Mouse (Mus musculus) olfactory bulb, adult 2 months (tissue): Measurements from ENCODE around the gene Cfap99. TPM values are rescaled to one million over a fixed set of nuclear protein-coding genes. Genes with fewer than 3 reads are reported as not detected.

Source experiments
- H3K27ac ChIP-seq: fragments of 200-500 bp; 2 replicates; pipeline ENCODE4 v1.5.1; 2012; ENCODE audit warnings: low read depth, low read length; ENCODE audit not compliant: insufficient read depth
- H3K4me1 ChIP-seq: fragments of 200-500 bp; 2 replicates; pipeline ENCODE4 v1.6.1; 2012; ENCODE audit warnings: low read length; ENCODE audit not compliant: control insufficient read depth, insufficient read depth
- H3K4me3 ChIP-seq: fragments of 200-500 bp; 2 replicates; pipeline ENCODE4 v1.5.1; 2012; ENCODE audit warnings: mild to moderate bottlenecking, low read depth, low read length, moderate library complexity; ENCODE audit not compliant: insufficient read depth
- CTCF ChIP-seq: fragments of 200-500 bp; IDR thresholded peaks from 2 replicates; pipeline ENCODE4 v1.5.1; 2012; ENCODE audit warnings: low read depth, mild to moderate bottlenecking, low read length, moderate library complexity; ENCODE audit not compliant: insufficient read depth
- POLR2A ChIP-seq: fragments of 200-500 bp; IDR thresholded peaks from 2 replicates; pipeline ENCODE4 v1.6.1; 2012; ENCODE audit warnings: mild to moderate bottlenecking, low read depth, low read length, moderate library complexity; ENCODE audit not compliant: insufficient read depth
- WGBS: fragments of 180-500 bp; shearing (Covaris S2); methylation state at CpG from one replicate; pipeline ENCODE4 v1.1.7; 2018; 5-methylcytosine and 5-hydroxymethylcytosine counted together
- polyA plus RNA-seq: library from polyadenylated mRNA; stranded (reverse); fragments of >200 nt; gene quantifications from 2 replicates; pipeline ENCODE4 v1.2.4, GENCODE M21; 2012; ENCODE audit warnings: low replicate concordance; ENCODE audit not compliant: missing spikeins, insufficient read depth, insufficient read length

Cfap99 gene
- polyA plus RNA-seq, result not detected in 2 replicates

DNA sequence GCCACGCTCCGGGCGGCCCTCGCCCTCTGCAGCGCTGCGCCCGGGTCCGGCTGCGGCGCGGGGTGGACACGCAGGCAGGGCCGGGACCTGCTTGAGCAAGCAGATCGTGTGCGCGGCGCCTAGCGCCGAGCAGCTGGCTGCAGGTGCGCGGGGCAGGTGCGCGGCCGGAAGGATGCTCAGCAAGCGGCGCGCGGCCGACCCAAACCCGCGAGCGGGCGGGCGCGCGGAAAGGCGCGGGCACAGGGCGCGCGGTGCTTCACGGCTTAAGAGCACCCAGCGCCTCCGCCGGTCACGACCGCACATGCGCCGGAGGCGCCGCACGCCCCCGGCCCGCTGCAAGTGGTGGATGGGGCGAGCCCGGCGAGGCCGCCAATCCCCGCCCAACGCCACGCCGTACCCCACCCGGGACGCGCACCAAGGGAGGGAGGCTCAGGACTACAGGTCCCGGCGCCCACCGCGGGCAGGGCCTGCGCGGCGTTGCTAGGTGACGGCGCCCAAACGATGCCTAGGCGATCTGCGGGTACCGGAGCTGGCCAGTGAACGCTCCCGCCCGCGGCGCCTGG lies at the start of gene Cfap99, which contains the start of gene Zfyve28:
Gene Cfap99 (plus strand): TSS at position 447 of the 563 bp plus-strand sequence.
Gene Zfyve28 (minus strand): TSS at position 296 of the 563 bp plus-strand sequence.
- TF ChIP-seq POLR2A (peak; percentile 92), CTCF (no peak)
- peak within 1 kb of the TSS; percentile 47 for H3K27ac ChIP-seq
- peak within 1 kb of the TSS; percentile 64 for H3K4me3 ChIP-seq
- peaks cover 10% of the 10 kb centered on the region for H3K4me1 ChIP-seq
- under 1% methylated on average over 82 of the region's 83 CpGs for WGBS

- WGBS, result 8% methylated on average over 15 of the region's 15 CpGs
- no peak for TF ChIP-seq CTCF
- no peak for TF ChIP-seq POLR2A
- Histone ChIP-seq H3K27ac (peak overlapping the region; percentile 99), H3K4me3 (no peak overlapping the region), H3K4me1 (peaks cover 27% of the 10 kb centered on the region)
Measured at GRCm38 (mm10) chr5:34242224-34242963, 46.0 kb upstream of the Cfap99 start.

DNA sequence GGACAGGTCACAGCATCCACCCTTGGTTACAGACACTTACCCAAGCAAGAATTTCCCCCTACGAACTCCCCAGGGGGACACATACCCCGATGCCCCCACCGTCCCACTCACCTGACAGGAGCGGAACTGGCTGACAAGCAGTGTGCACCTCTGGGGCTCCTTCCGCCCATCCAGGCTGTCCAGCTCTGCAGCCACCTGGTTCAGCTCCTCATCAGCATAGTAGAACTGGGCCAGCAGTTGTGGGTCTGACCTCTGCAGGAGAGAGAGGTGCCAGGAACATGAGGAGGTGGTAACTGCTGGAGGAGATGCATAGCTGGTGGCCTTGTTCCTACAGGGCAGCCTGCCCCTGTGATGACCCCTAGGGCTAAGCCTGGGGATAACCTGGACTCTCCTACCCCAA lies 45.3 kb upstream of the Cfap99 start:
- whole genome bisulfite sequencing, result 90% methylated on average over 5 of the region's 5 CpGs
- Histone ChIP-seq H3K4me3 (no peak overlapping the region), H3K27ac (peak overlapping the region; percentile 99), H3K4me1 (peaks cover 24% of the 10 kb centered on the region)
- TF ChIP-seq CTCF (no peak), POLR2A (no peak)

- Histone ChIP-seq H3K4me3 (no peak overlapping the region), H3K27ac (no peak overlapping the region), H3K4me1 (peaks cover 41% of the 10 kb centered on the region)
- no peak for TF ChIP-seq POLR2A
- no peak for TF ChIP-seq CTCF
- whole genome bisulfite sequencing, result 92% methylated on average over 3 of the region's 3 CpGs
Measured at GRCm38 (mm10) chr5:34246443-34246842, 42.0 kb upstream of the Cfap99 start.

GRCm38 (mm10) chr5:34249132-34249531 lies 39.3 kb upstream of the Cfap99 start:
- 88% methylated on average over 4 of the region's 4 CpGs for WGBS
- peaks cover 38% of the 10 kb centered on the region for H3K4me1 ChIP-seq
- H3K4me3 ChIP-seq, result no peak overlapping the region
- TF ChIP-seq POLR2A (no peak), CTCF (no peak)
- no peak overlapping the region for H3K27ac ChIP-seq

DNA sequence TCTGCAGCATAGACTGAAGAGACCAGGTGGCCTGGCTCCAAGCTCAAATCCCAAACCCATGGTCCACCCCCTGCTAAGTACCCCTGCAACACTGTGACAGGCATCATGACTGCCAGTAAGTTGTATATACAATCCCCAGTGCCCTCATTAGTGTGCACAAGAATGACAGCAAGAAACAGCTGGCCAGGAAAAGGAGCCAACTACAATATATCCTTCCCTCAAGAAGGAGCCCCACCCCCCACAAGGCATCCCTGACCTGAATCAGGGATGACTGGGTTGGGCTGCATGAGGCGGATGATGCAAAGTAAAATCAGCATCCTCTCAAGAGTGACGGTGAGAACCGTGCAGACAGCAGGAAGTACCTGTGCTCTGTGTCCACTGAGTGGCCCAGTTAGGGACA lies 38.3 kb upstream of the Cfap99 start:
- peaks cover 41% of the 10 kb centered on the region for H3K4me1 ChIP-seq
- no peak overlapping the region; the same call in 1 of the 2 replicates for H3K27ac ChIP-seq
- no peak for TF ChIP-seq POLR2A
- TF ChIP-seq CTCF, result no peak
- WGBS, result 58% methylated on average over 3 of the region's 3 CpGs
- H3K4me3 ChIP-seq, result no peak overlapping the region

DNA sequence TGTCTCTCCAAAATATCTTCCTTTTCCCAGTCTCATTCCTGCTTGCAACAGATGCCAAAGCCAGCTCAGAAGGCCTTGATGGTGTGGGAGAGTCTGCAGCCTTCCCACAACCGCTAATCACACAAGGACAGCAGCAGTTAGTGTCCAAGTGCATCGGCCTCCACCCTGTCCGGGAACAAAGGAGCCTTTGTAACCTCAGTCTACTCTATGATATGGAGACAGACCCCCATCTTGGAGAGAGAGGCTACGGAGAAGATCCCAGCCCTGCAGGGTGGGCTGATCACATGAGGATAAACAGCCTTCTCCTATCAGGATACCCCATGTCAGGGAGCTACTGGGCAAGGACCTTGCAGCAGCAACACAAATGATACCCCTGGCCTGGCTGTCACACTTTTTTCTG lies 36.6 kb upstream of the Cfap99 start:
- no peak overlapping the region for H3K4me3 ChIP-seq
- TF ChIP-seq CTCF, result no peak
- no peak for TF ChIP-seq POLR2A
- 28% methylated on average over 4 of the region's 4 CpGs for WGBS
- H3K27ac ChIP-seq, result peak overlapping the region; percentile 65
- peaks cover 41% of the 10 kb centered on the region for H3K4me1 ChIP-seq

GRCm38 (mm10) chr5:34252307-34252966 lies 36.0 kb upstream of the Cfap99 start:
- Histone ChIP-seq H3K4me1 (peaks cover 41% of the 10 kb centered on the region), H3K4me3 (no peak overlapping the region), H3K27ac (peak overlapping the region; percentile 88)
- 13% methylated on average over 4 of the region's 4 CpGs for WGBS
- no peak for TF ChIP-seq CTCF
- no peak for TF ChIP-seq POLR2A
